Mouse (Mus musculus) heart, adult 2 months (tissue): ENCODE data around the gene BC004004. TPM values are rescaled to one million over a fixed set of nuclear protein-coding genes. Genes with fewer than 3 reads are reported as not detected.

Experiments used
- DNase-seq, 2 experiments: peaks; one replicate each; pipeline ENCODE4 v3.0.0; 2021
- H3K27ac ChIP-seq: fragments of 200-600 bp; 2 replicates; pipeline ENCODE4 v1.8.1; 2022
- H3K27me3 ChIP-seq: fragments of 200-500 bp; 2 replicates; pipeline ENCODE4 v1.6.1; 2012; ENCODE audit warnings: mild to moderate bottlenecking, low read length, inconsistent platforms, mixed read lengths; ENCODE audit not compliant: control insufficient read depth, insufficient read depth
- H3K36me3 ChIP-seq: fragments of 200-500 bp; 2 replicates; pipeline ENCODE4 v1.6.1; 2012; ENCODE audit warnings: low read length, inconsistent platforms; ENCODE audit not compliant: control insufficient read depth, insufficient read depth
- H3K4me1 ChIP-seq: fragments of 200-500 bp; 2 replicates; pipeline ENCODE4 v1.6.1; 2011; ENCODE audit warnings: low read length; ENCODE audit not compliant: control insufficient read depth, insufficient read depth
- H3K4me3 ChIP-seq: fragments of 200-600 bp; 2 replicates; pipeline ENCODE4 v1.8.1; 2022
- H3K79me2 ChIP-seq: fragments of 200-500 bp; replicated peaks from 2 replicates; pipeline ENCODE4 v1.6.1; 2012; ENCODE audit warnings: mild to moderate bottlenecking, inconsistent platforms, low read length, moderate library complexity, mixed read lengths; ENCODE audit not compliant: control insufficient read depth, insufficient read depth
- H3K9ac ChIP-seq: fragments of 200-500 bp; 2 replicates; pipeline ENCODE4 v1.6.1; 2012; ENCODE audit warnings: low read depth, mild to moderate bottlenecking, control low read depth, inconsistent platforms, low read length, mixed read lengths
- CTCF ChIP-seq: fragments of 200-600 bp; IDR thresholded peaks from 2 replicates; pipeline ENCODE4 v1.8.1; 2022; ENCODE audit warnings: antibody characterized with exemption, mild to moderate bottlenecking, moderate library complexity
- EP300 ChIP-seq: fragments of 200-500 bp; IDR thresholded peaks from 2 replicates; pipeline ENCODE4 v1.6.1; 2011; ENCODE audit warnings: low read depth, low read length, control low read depth; ENCODE audit not compliant: insufficient read depth
- POLR2A ChIP-seq: fragments of 200-500 bp; IDR thresholded peaks from 2 replicates; pipeline ENCODE4 v1.6.1; 2011; ENCODE audit warnings: mild to moderate bottlenecking, low read depth, low read length, control low read depth; ENCODE audit not compliant: insufficient read depth
- WGBS: fragments of 180-500 bp; shearing (Covaris S2); methylation state at CpG from one replicate; pipeline ENCODE4 v1.1.7; 2018; 5-methylcytosine and 5-hydroxymethylcytosine counted together
- intact Hi-C: fragments of 180-260 bp; cut with DNase I; formaldehyde crosslinking; loops from one replicate; pipeline ENCODE4 v1.15.1; 2025
- polyA plus RNA-seq: library from polyadenylated mRNA; depleted of rRNA; stranded (reverse); fragments of >200 nt; gene quantifications from 2 replicates; pipeline ENCODE4 v1.2.3, GENCODE M21; 2012; rRNA removed
- total RNA-seq, 2 experiments: library from RNA; stranded (reverse); gene quantifications; 2 replicates each; pipeline ENCODE4 v1.2.3; 2021

Gene BC004004
- total and polyA plus RNA-seq, 3 experiments: 184 to 318 (median 264) TPM

- no peaks in the 10 kb centered on the region for H3K27me3 ChIP-seq
- H3K9ac ChIP-seq: peak overlapping the region; percentile 26
- H3K79me2 ChIP-seq: no peaks in the 10 kb centered on the region
- 7% methylated on average over 11 of the region's 11 CpGs for WGBS
- H3K4me1 ChIP-seq: peaks cover 12% of the 10 kb centered on the region
- H3K4me3 ChIP-seq: peak overlapping the region; percentile 22
- H3K36me3 ChIP-seq: no peaks in the 10 kb centered on the region
- no peak for DNase-seq
- TF ChIP-seq EP300 (peak; percentile 49; the same call in 1 of the 2 replicates), POLR2A (peak; percentile 84), CTCF (no peak)
- intact Hi-C loops: loop anchor here (5.0 kb wide), 1 partner anchor 89 kb away; the partner anchor contains the start of gene BC004004
- peak overlapping the region; percentile 90 for H3K27ac ChIP-seq
Measured at GRCm38 (mm10) chr17:29356479-29356856, 87.9 kb downstream of the BC004004 start.

- intact Hi-C loops: loop anchor here (5.0 kb wide), 1 partner anchor 90 kb away; the partner anchor contains the start of gene BC004004
Measured at GRCm38 (mm10) chr17:29356882-29357281, 88.3 kb downstream of the BC004004 start.

GRCm38 (mm10) chr17:29358928-29359327 is 90.3 kb downstream of the BC004004 start:
- TF ChIP-seq EP300 (no peak), CTCF (no peak), POLR2A (no peak)
- no peak overlapping the region for H3K9ac ChIP-seq
- no peak overlapping the region for H3K27ac ChIP-seq
- H3K79me2 ChIP-seq: no peaks in the 10 kb centered on the region
- H3K4me1 ChIP-seq: peaks cover 12% of the 10 kb centered on the region
- WGBS: 78% methylated on average over 3 of the region's 3 CpGs
- H3K4me3 ChIP-seq: no peak overlapping the region
- peak in 1 of 2 experiments; percentile 1 for DNase-seq
- H3K36me3 ChIP-seq: no peaks in the 10 kb centered on the region
- intact Hi-C loops: loop anchor here (5.0 kb wide), 1 partner anchor 92 kb away; the partner anchor contains the start of gene BC004004
- no peaks in the 10 kb centered on the region for H3K27me3 ChIP-seq

More at GRCm38 (mm10) chr17:29356882-29357281, 88.3 kb downstream of the BC004004 start:
- no peaks in the 10 kb centered on the region for H3K27me3 ChIP-seq
- H3K36me3 ChIP-seq: no peaks in the 10 kb centered on the region
- H3K27ac ChIP-seq: peak overlapping the region; percentile 90
- H3K4me1 ChIP-seq: peaks cover 12% of the 10 kb centered on the region
- peak overlapping the region; percentile 22 for H3K4me3 ChIP-seq
- peak overlapping the region; percentile 23 for H3K9ac ChIP-seq
- DNase-seq: no peak
- no peaks in the 10 kb centered on the region for H3K79me2 ChIP-seq
- no peak for TF ChIP-seq POLR2A
- TF ChIP-seq EP300: no peak
- no peak for TF ChIP-seq CTCF
- 19% methylated on average over 9 of the region's 9 CpGs for WGBS

GRCm38 (mm10) chr17:29360761-29361221 is 92.2 kb downstream of the BC004004 start, which contains the start of gene Fgd2:
TSS of gene Fgd2 (plus strand) at chr17:29360914.
- DNase-seq: peak in 1 of 2 experiments; percentile 62
- intact Hi-C loops: no loop called here
- no peaks in the 10 kb centered on the region for H3K79me2 ChIP-seq
- H3K27me3 ChIP-seq: no peaks in the 10 kb centered on the region
- H3K4me1 ChIP-seq: peaks cover 6% of the 10 kb centered on the region
- H3K9ac ChIP-seq: 0 out of 2 replicates have a peak within 1 kb of the TSS, but pooled peaks have one; percentile 24
- TF ChIP-seq EP300 (0 out of 2 replicates have a peak, but pooled peaks have one; percentile 13), POLR2A (0 out of 2 replicates have a peak, but pooled peaks have one; percentile 41), CTCF (0 out of 2 replicates have a peak, but pooled peaks have one; percentile 9)
- H3K4me3 ChIP-seq: no peak within 1 kb of the TSS
- H3K27ac ChIP-seq: no peak within 1 kb of the TSS
- 36% methylated on average over 5 of the region's 5 CpGs for WGBS
- no peaks in the 10 kb centered on the region for H3K36me3 ChIP-seq

- 70% methylated on average over 8 of the region's 8 CpGs for WGBS
- no peak overlapping the region for H3K4me3 ChIP-seq
- no peaks in the 10 kb centered on the region for H3K79me2 ChIP-seq
- H3K9ac ChIP-seq: no peak overlapping the region
- no peaks in the 10 kb centered on the region for H3K36me3 ChIP-seq
- no peak overlapping the region for H3K27ac ChIP-seq
- no peaks in the 10 kb centered on the region for H3K4me1 ChIP-seq
- no peaks in the 10 kb centered on the region for H3K27me3 ChIP-seq
- DNase-seq: peak in 1 of 2 experiments; percentile 45
- no peak for TF ChIP-seq EP300
- intact Hi-C loops: no loop called here
Measured at GRCm38 (mm10) chr17:29361982-29362691, 93.5 kb downstream of the BC004004 start.

- TF ChIP-seq CTCF (no peak), EP300 (no peak), POLR2A (no peak)
- Histone ChIP-seq H3K27ac (no peak overlapping the region), H3K27me3 (no peaks in the 10 kb centered on the region), H3K4me1 (no peaks in the 10 kb centered on the region), H3K79me2 (no peaks in the 10 kb centered on the region), H3K9ac (no peak overlapping the region), H3K4me3 (no peak overlapping the region), H3K36me3 (no peaks in the 10 kb centered on the region)
- WGBS: 84% methylated on average over 8 of the region's 8 CpGs
- DNase-seq: peak in 1 of 2 experiments; percentile 4
- intact Hi-C loops: no loop called here
Measured at GRCm38 (mm10) chr17:29363109-29363508, 94.5 kb downstream of the BC004004 start.

Other genes starting within 250 kb of the BC004004 start
- 10 to 100 TPM; 64.5 to 84.9 TPM for gene Srsf3, start 236.2 kb upstream of the BC004004 start, total RNA-seq
- 84.5 and 104 TPM in 2 replicates for gene Srsf3, start 236.2 kb upstream of the BC004004 start, polyA plus RNA-seq
- 100 to 1,000 TPM in 1 of 2 experiments, 10 to 100 TPM in 1; 56.4 to 156 TPM for gene Cdkn1a, start 177.8 kb upstream of the BC004004 start, total RNA-seq
- 30.4 and 37.3 TPM in 2 replicates for gene Cdkn1a, start 177.8 kb upstream of the BC004004 start, polyA plus RNA-seq
- gene Rab44, start 154.6 kb upstream of the BC004004 start, total RNA-seq: under 1 TPM in 1 of 2 experiments, not detected in 1; 0.70 TPM
- gene Rab44, start 154.6 kb upstream of the BC004004 start, polyA plus RNA-seq: 0.23 and 0.38 TPM in 2 replicates
- gene Cpne5, start 30.6 kb upstream of the BC004004 start, total RNA-seq: 1 to 10 TPM; 4.4 to 5.2 TPM
- gene Cpne5, start 30.6 kb upstream of the BC004004 start, polyA plus RNA-seq: 10.7 and 11.2 TPM in 2 replicates
- 10 to 100 TPM; 28.4 to 31.1 TPM for gene Ppil1, start 4.6 kb upstream of the BC004004 start, total RNA-seq
- 33.2 and 41.7 TPM in 2 replicates for gene Ppil1, start 4.6 kb upstream of the BC004004 start, polyA plus RNA-seq
- gene Pi16, start 48.9 kb downstream of the BC004004 start, total RNA-seq: 10 to 100 TPM; 24.1 to 40.7 TPM
- gene Pi16, start 48.9 kb downstream of the BC004004 start, polyA plus RNA-seq: 63.1 and 73.5 TPM in 2 replicates
- 100 to 1,000 TPM; 186 to 203 TPM for gene Mtch1, start 79.1 kb downstream of the BC004004 start, total RNA-seq
- gene Mtch1, start 79.1 kb downstream of the BC004004 start, polyA plus RNA-seq: 234 and 293 TPM in 2 replicates
- gene Fgd2, start 92.1 kb downstream of the BC004004 start, total RNA-seq: 1 to 10 TPM; 1.9 to 2.4 TPM
- gene Fgd2, start 92.1 kb downstream of the BC004004 start, polyA plus RNA-seq: 5.9 and 9.2 TPM in 2 replicates
- gene Pim1, start 222.0 kb downstream of the BC004004 start, total RNA-seq: 10 to 100 TPM; 17.2 to 20.5 TPM
- 24.6 and 27.9 TPM in 2 replicates for gene Pim1, start 222.0 kb downstream of the BC004004 start, polyA plus RNA-seq